19 mouse cellular contexts compared by ENCODE assay signal in the genomic region with DNA sequence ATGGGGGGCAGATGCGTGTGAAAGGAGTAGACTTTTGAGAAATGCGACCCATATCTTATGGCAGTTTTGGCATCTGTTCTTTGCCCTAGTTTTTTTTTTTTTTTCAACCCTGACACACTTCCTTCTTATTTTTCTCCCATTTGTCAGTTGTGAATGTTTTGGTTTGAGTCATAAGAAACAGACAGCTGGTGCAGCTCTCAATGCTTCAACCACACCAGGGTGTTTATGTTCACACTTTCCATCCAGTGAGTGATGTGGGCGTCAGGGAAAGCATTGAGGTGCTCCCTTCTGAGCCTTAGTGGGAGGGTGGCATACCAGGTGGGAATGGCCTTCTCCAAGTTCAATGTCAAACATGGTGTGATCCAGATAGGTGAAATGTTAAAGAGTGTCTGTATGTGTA.
A peak's percentile ranks its signal among the peaks of the same experiment; 100 is the strongest.
DNase-seq lines count a peak whose midpoint lies in the region; ATAC-seq and TF ChIP-seq lines count a peak whose summit lies in the region.
"Had no signal": no experiment of that assay in that cellular context is flagged by ENCODE, and none has a peak within 500 bp of the region (broad histone marks: within the 10 kb centered on the region; RNA-seq: fewer than 3 reads in every experiment).

No protein-coding gene starts in this region.

- no peak for TF ChIP-seq POLR2A in brain, embryonic 14.5 days (IDR thresholded peaks at IDR 0.05; ENCODE audit: borderline replicate concordance, extremely low read depth, insufficient read depth, insufficient read length, poor library complexity, severe bottlenecking)

- H3K27me3 ChIP-seq in forebrain, embryonic 14.5 days (replicated peaks; ENCODE audit: control insufficient read depth, insufficient read depth, low read length) = no peaks in the 10 kb centered on the region
- H3K27me3 ChIP-seq in forebrain, embryonic 15.5 days = no peaks in the 10 kb centered on the region
- H3K27me3 ChIP-seq in hindbrain, embryonic 16.5 days (replicated peaks; ENCODE audit: control insufficient read depth, insufficient read depth, low read length) = no peaks in the 10 kb centered on the region
- H3K27me3 ChIP-seq: heart, embryonic 13.5 days; limb, embryonic 13.5 days; midbrain, embryonic 13.5 days; neural tube, embryonic 12.5 days had no signal

- H3K9ac ChIP-seq in forebrain, embryonic 14.5 days (ENCODE audit: low read length) = no peak overlapping the region
- no peak overlapping the region for H3K9ac ChIP-seq in forebrain, embryonic 15.5 days (replicated peaks)
- H3K9ac ChIP-seq in hindbrain, embryonic 16.5 days (ENCODE audit: low read depth, low read length) = no peak overlapping the region
- H3K9ac ChIP-seq: heart, embryonic 13.5 days; limb, embryonic 13.5 days; midbrain, embryonic 13.5 days; neural tube, embryonic 12.5 days had no signal

- H3K4me1 ChIP-seq in forebrain, embryonic 14.5 days (ENCODE audit: control insufficient read depth, insufficient read depth, low read length) = no peaks in the 10 kb centered on the region
- H3K4me1 ChIP-seq in forebrain, embryonic 15.5 days = no peaks in the 10 kb centered on the region
- no peaks in the 10 kb centered on the region for H3K4me1 ChIP-seq in hindbrain, embryonic 16.5 days (ENCODE audit: control insufficient read depth, insufficient read depth, low read depth, low read length)
- H3K4me1 ChIP-seq: embryonic facial prominence, embryonic 10.5 days; heart, embryonic 13.5 days; limb, embryonic 13.5 days; midbrain, embryonic 13.5 days; neural tube, embryonic 12.5 days had no signal

- no peak for TF ChIP-seq CTCF in brain, embryonic 14.5 days (IDR thresholded peaks at IDR 0.05; ENCODE audit: borderline replicate concordance, extremely low read depth, insufficient read depth, insufficient read length)

- H3K4me2 ChIP-seq in forebrain, embryonic 14.5 days (ENCODE audit: low read length) = no peak overlapping the region
- H3K4me2 ChIP-seq in forebrain, embryonic 15.5 days (replicated peaks) = no peak overlapping the region
- no peak overlapping the region for H3K4me2 ChIP-seq in hindbrain, embryonic 16.5 days (ENCODE audit: low read length)
- H3K4me2 ChIP-seq: heart, embryonic 13.5 days; limb, embryonic 13.5 days; midbrain, embryonic 13.5 days; neural tube, embryonic 12.5 days had no signal

- peak; percentile 38 for DNase-seq in forebrain, embryonic 14.5 days (ENCODE audit: low spot score)
- DNase-seq in left cerebral cortex, adult 18-20 months (ENCODE audit: low spot score in 2 of 2) = peak; percentile 5 to 26
- no peak for DNase-seq in left cerebral cortex, postnatal 10 days (ENCODE audit: extremely low spot score in 1 of 2, low spot score in 2 of 2)
- DNase-seq in brain, embryonic 14.5 days (ENCODE audit: low read depth) = peak; percentile 40
- peak; percentile 58 for DNase-seq in telencephalon, adult 2 months (ENCODE audit: low read depth, low spot score)
- no peak for DNase-seq in ovary, adult 18-20 months (ENCODE audit: low spot score)
- DNase-seq: adrenal gland, postnatal 25 days; cerebellum, postnatal 25 days; gastrocnemius, postnatal 25 days; kidney, postnatal 14 days; lung, postnatal 4 days had no signal

- no peak overlapping the region for H3K27ac ChIP-seq in forebrain, embryonic 14.5 days (ENCODE audit: low read depth, low read length)
- H3K27ac ChIP-seq in forebrain, embryonic 15.5 days (replicated peaks) = no peak overlapping the region
- no peak overlapping the region for H3K27ac ChIP-seq in hindbrain, embryonic 16.5 days (ENCODE audit: low read depth, low read length)
- H3K27ac ChIP-seq: embryonic facial prominence, embryonic 10.5 days; heart, embryonic 13.5 days; limb, embryonic 13.5 days; midbrain, embryonic 13.5 days; neural tube, embryonic 12.5 days had no signal

- no peak for ATAC-seq in forebrain, embryonic 14.5 days
- ATAC-seq in forebrain, embryonic 15.5 days (replicated peaks) = no peak
- no peak for ATAC-seq in hindbrain, embryonic 16.5 days
- ATAC-seq: intestine, postnatal 0 days; midbrain, embryonic 13.5 days had no signal

- no peak overlapping the region for H3K4me3 ChIP-seq in forebrain, embryonic 14.5 days (ENCODE audit: low read depth, low read length)
- no peak overlapping the region for H3K4me3 ChIP-seq in forebrain, embryonic 15.5 days
- H3K4me3 ChIP-seq in hindbrain, embryonic 16.5 days (ENCODE audit: low read length) = no peak overlapping the region
- H3K4me3 ChIP-seq: embryonic facial prominence, embryonic 10.5 days; heart, embryonic 13.5 days; limb, embryonic 13.5 days; midbrain, embryonic 13.5 days; neural tube, embryonic 12.5 days had no signal

- no peaks in the 10 kb centered on the region for H3K9me3 ChIP-seq in forebrain, embryonic 14.5 days (replicated peaks; ENCODE audit: control insufficient read depth, low read length)
- no peaks in the 10 kb centered on the region for H3K9me3 ChIP-seq in forebrain, embryonic 15.5 days
- H3K9me3 ChIP-seq in hindbrain, embryonic 16.5 days (ENCODE audit: control insufficient read depth, low read length) = no peaks in the 10 kb centered on the region
- H3K9me3 ChIP-seq: embryonic facial prominence, embryonic 10.5 days; heart, embryonic 13.5 days; limb, embryonic 13.5 days; midbrain, embryonic 13.5 days; neural tube, embryonic 12.5 days had no signal

- H3K36me3 ChIP-seq in forebrain, embryonic 14.5 days (ENCODE audit: control insufficient read depth, insufficient read depth, low read length) = no peaks in the 10 kb centered on the region
- H3K36me3 ChIP-seq in forebrain, embryonic 15.5 days = no peaks in the 10 kb centered on the region
- no peaks in the 10 kb centered on the region for H3K36me3 ChIP-seq in hindbrain, embryonic 16.5 days (ENCODE audit: control insufficient read depth, insufficient read depth, low read length)
- H3K36me3 ChIP-seq: embryonic facial prominence, embryonic 10.5 days; heart, embryonic 13.5 days; limb, embryonic 13.5 days; midbrain, embryonic 13.5 days; neural tube, embryonic 12.5 days had no signal

- intact Hi-C loops in left cerebral cortex, postnatal 10 days (cut with DNase I) = no loop called here

- WGBS in forebrain, embryonic 14.5 days = 77% methylated on average over 3 of the region's 3 CpGs
- 56% methylated on average over 3 of the region's 3 CpGs for WGBS in forebrain, embryonic 15.5 days
- WGBS in hindbrain, embryonic 16.5 days = 89% methylated on average over 3 of the region's 3 CpGs

Comparison
In these comparisons a context has a peak if more than half of its experiments do, and no peak if none do; other contexts are left out.
1. DNase-seq: peak in forebrain, embryonic 14.5 days (single experiment), left cerebral cortex, adult 18-20 months (2 of 2), brain, embryonic 14.5 days (single experiment) and telencephalon, adult 2 months (single experiment); none in left cerebral cortex, postnatal 10 days (0 of 2) and ovary, adult 18-20 months (single experiment).